Mouse (Mus musculus) thymus, adult 2 months (tissue): ENCODE measurements around the gene Prm1. TPM values are rescaled to one million over a fixed set of nuclear protein-coding genes. Genes with fewer than 3 reads are reported as not detected.

Source experiments
- DNase-seq: peaks from one replicate; pipeline ENCODE4 v3.0.0; 2021
- H3K27ac ChIP-seq: fragments of 200-500 bp; 2 replicates; pipeline ENCODE4 v1.5.1; 2012; ENCODE audit warnings: low read length, control low read depth; ENCODE audit not compliant: control insufficient read depth, insufficient read depth
- H3K27me3 ChIP-seq: fragments of 200-500 bp; 2 replicates; pipeline ENCODE4 v1.6.1; 2012; ENCODE audit warnings: mild to moderate bottlenecking, low read length, moderate library complexity, mixed read lengths; ENCODE audit not compliant: control insufficient read depth, insufficient read depth
- H3K36me3 ChIP-seq: fragments of 200-500 bp; 2 replicates; pipeline ENCODE4 v1.6.1; 2012; ENCODE audit warnings: mild to moderate bottlenecking, low read length, moderate library complexity; ENCODE audit not compliant: control insufficient read depth, insufficient read depth
- H3K4me1 ChIP-seq: fragments of 200-500 bp; replicated peaks from 2 replicates; pipeline ENCODE4 v1.6.1; 2012; ENCODE audit warnings: low read length; ENCODE audit not compliant: control insufficient read depth, insufficient read depth
- H3K4me3 ChIP-seq: fragments of 200-500 bp; 2 replicates; pipeline ENCODE4 v1.5.1; 2012; ENCODE audit warnings: mild to moderate bottlenecking, low read length, control low read depth, moderate library complexity; ENCODE audit not compliant: control insufficient read depth, insufficient read depth
- CTCF ChIP-seq: fragments of 200-500 bp; IDR thresholded peaks from 2 replicates; pipeline ENCODE4 v1.5.1; 2012; ENCODE audit warnings: mild to moderate bottlenecking, control low read depth, low read length, moderate library complexity, borderline replicate concordance; ENCODE audit not compliant: control insufficient read depth, poor library complexity, insufficient read depth; ENCODE audit errors: extremely low read depth
- POLR2A ChIP-seq: fragments of 200-500 bp; IDR thresholded peaks from 2 replicates; pipeline ENCODE4 v1.6.1; 2012; ENCODE audit warnings: mild to moderate bottlenecking, low read length, control low read depth, moderate library complexity; ENCODE audit not compliant: control insufficient read depth, poor library complexity, insufficient read depth; ENCODE audit errors: extremely low read depth
- WGBS: fragments of 180-500 bp; shearing (Covaris S2); methylation state at CpG from one replicate; pipeline ENCODE4 v1.1.7; 2018; 5-methylcytosine and 5-hydroxymethylcytosine counted together
- polyA plus RNA-seq: library from polyadenylated mRNA; depleted of rRNA; stranded (reverse); fragments of >200 nt; gene quantifications from 2 replicates; pipeline ENCODE4 v1.2.3, GENCODE M21; 2012; rRNA removed

Prm1 gene
- polyA plus RNA-seq, 1 experiment, result 6.1 TPM

GRCm38 (mm10) chr16:10761182-10761581 lies 44.5 kb downstream of the Prm1 start:
- Histone ChIP-seq H3K27me3 (no peaks in the 10 kb centered on the region), H3K27ac (no peak overlapping the region), H3K36me3 (no peaks in the 10 kb centered on the region), H3K4me1 (peaks cover 24% of the 10 kb centered on the region), H3K4me3 (no peak overlapping the region)
- no peak for DNase-seq
- TF ChIP-seq POLR2A, result no peak
- no peak for TF ChIP-seq CTCF
- WGBS, result 79% methylated on average over 8 of the region's 8 CpGs

- Histone ChIP-seq H3K36me3 (no peaks in the 10 kb centered on the region), H3K4me1 (peaks cover 32% of the 10 kb centered on the region), H3K4me3 (no peak overlapping the region), H3K27ac (no peak overlapping the region), H3K27me3 (no peaks in the 10 kb centered on the region)
- 78% methylated on average over 6 of the region's 6 CpGs for WGBS
- no peak for DNase-seq
- TF ChIP-seq CTCF, result no peak
- no peak for TF ChIP-seq POLR2A
Measured at GRCm38 (mm10) chr16:10756168-10756567, 49.5 kb downstream of the Prm1 start.

GRCm38 (mm10) chr16:10754521-10755296 lies 50.9 kb downstream of the Prm1 start:
- H3K27ac ChIP-seq, result no peak overlapping the region
- no peaks in the 10 kb centered on the region for H3K27me3 ChIP-seq
- H3K4me3 ChIP-seq, result no peak overlapping the region
- 99% methylated on average over 3 of the region's 3 CpGs for WGBS
- no peaks in the 10 kb centered on the region for H3K36me3 ChIP-seq
- peaks cover 36% of the 10 kb centered on the region for H3K4me1 ChIP-seq
- no peak for DNase-seq
- TF ChIP-seq POLR2A (no peak), CTCF (no peak)

GRCm38 (mm10) chr16:10749824-10750223 lies 55.8 kb downstream of the Prm1 start:
- no peaks in the 10 kb centered on the region for H3K27me3 ChIP-seq
- H3K36me3 ChIP-seq, result no peaks in the 10 kb centered on the region
- TF ChIP-seq POLR2A (no peak), CTCF (no peak)
- no peak for DNase-seq
- H3K27ac ChIP-seq, result no peak overlapping the region
- peaks cover 54% of the 10 kb centered on the region for H3K4me1 ChIP-seq
- no peak overlapping the region for H3K4me3 ChIP-seq
- WGBS, result 61% methylated on average over 7 of the region's 7 CpGs

GRCm38 (mm10) chr16:10749226-10749625 lies 56.4 kb downstream of the Prm1 start:
- peaks cover 56% of the 10 kb centered on the region for H3K4me1 ChIP-seq
- H3K27me3 ChIP-seq, result no peaks in the 10 kb centered on the region
- H3K4me3 ChIP-seq, result no peak overlapping the region
- no peak for TF ChIP-seq CTCF
- TF ChIP-seq POLR2A, result no peak
- DNase-seq, result peak; percentile 36
- no peaks in the 10 kb centered on the region for H3K36me3 ChIP-seq
- peak overlapping the region; percentile 40; the same call in 1 of the 2 replicates for H3K27ac ChIP-seq
- WGBS, result 60% methylated on average over 7 of the region's 7 CpGs

Other genes with a start within 250 kb of the Prm1 start
- gene Socs1, start 20.3 kb downstream of the Prm1 start, polyA plus RNA-seq, result 279 and 377 TPM in 2 replicates
- gene Tnp2, start 17.2 kb downstream of the Prm1 start, polyA plus RNA-seq, result 2.7 and 14.2 TPM in 2 replicates
- gene Prm3, start 14.9 kb downstream of the Prm1 start, polyA plus RNA-seq, result not detected in 2 replicates
- gene Prm2, start 9.7 kb downstream of the Prm1 start, polyA plus RNA-seq, result 0.50 and 7.0 TPM in 2 replicates
- gene Gm11172, start 7.1 kb upstream of the Prm1 start, polyA plus RNA-seq, result not detected in 2 replicates
- 23.0 and 59.4 TPM in 2 replicates for gene Rmi2, start 29.2 kb upstream of the Prm1 start, polyA plus RNA-seq